28 mouse cellular contexts compared by ENCODE assay signal in the genomic region with DNA sequence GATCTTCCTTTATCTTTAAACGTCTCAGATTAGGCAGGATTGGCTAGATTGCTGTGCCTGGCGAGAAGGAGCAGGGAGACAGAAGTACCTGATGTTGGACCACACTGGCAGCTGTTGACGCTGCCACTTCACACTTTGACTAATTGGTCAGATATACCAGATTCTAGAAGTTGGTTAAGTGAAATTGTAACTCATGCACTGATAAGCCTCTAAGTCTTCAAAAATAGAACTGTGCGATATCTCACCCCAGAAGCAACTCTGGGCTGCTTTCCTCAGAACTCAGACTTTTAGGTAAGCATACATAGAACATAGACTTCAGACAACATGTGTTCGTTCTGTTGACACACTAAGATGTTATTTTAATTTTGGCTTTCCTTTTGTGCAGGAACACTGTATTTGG.
"Had no signal": no experiment of that assay in that cellular context is flagged by ENCODE, and none has a peak within 500 bp of the region (broad histone marks: within the 10 kb centered on the region; RNA-seq: fewer than 3 reads in every experiment).

No protein-coding gene starts in this region.

- DNase-seq: left cerebral cortex, postnatal 4 days; liver; liver, embryonic 13.5 days; liver, postnatal 0 days; lung, adult 18-20 months; lung, adult 2 months; lung, embryonic 14.5 days; lung, postnatal 10 days; lung, postnatal 14 days; lung, postnatal 36 days; lung, postnatal 4 days; midbrain, embryonic 14.5 days had no signal

- H3K27ac ChIP-seq: limb, embryonic 10.5 days; limb, embryonic 12.5 days; limb, embryonic 13.5 days; limb, embryonic 15.5 days; liver, embryonic 12.5 days; liver, embryonic 14.5 days; liver, embryonic 15.5 days; lung, embryonic 15.5 days; macrophage; midbrain, embryonic 10.5 days; midbrain, embryonic 12.5 days; midbrain, embryonic 13.5 days; midbrain, embryonic 15.5 days; neural tube, embryonic 12.5 days had no signal

- H3K4me3 ChIP-seq: limb, embryonic 10.5 days; limb, embryonic 12.5 days; limb, embryonic 13.5 days; limb, embryonic 15.5 days; liver, embryonic 12.5 days; liver, embryonic 13.5 days; liver, embryonic 15.5 days; lung, embryonic 15.5 days; megakaryocyte, embryonic 14.5 days; midbrain, embryonic 10.5 days; midbrain, embryonic 12.5 days; midbrain, embryonic 13.5 days; midbrain, embryonic 15.5 days; myocyte; neural tube, embryonic 12.5 days had no signal

- H3K27me3 ChIP-seq: limb, embryonic 12.5 days; limb, embryonic 13.5 days; limb, embryonic 15.5 days; liver, embryonic 12.5 days; liver, embryonic 13.5 days; liver, embryonic 15.5 days; lung, embryonic 15.5 days; megakaryocyte, embryonic 14.5 days; midbrain, embryonic 12.5 days; midbrain, embryonic 13.5 days; midbrain, embryonic 15.5 days; neural tube, embryonic 12.5 days had no signal

- H3K9me3 ChIP-seq: limb, embryonic 10.5 days; limb, embryonic 12.5 days; limb, embryonic 13.5 days; limb, embryonic 15.5 days; liver, embryonic 12.5 days; liver, embryonic 13.5 days; liver, embryonic 15.5 days; lung, embryonic 15.5 days; megakaryocyte, embryonic 14.5 days; midbrain, embryonic 10.5 days; midbrain, embryonic 12.5 days; midbrain, embryonic 13.5 days; midbrain, embryonic 15.5 days; neural tube, embryonic 12.5 days had no signal

- H3K9ac ChIP-seq: limb, embryonic 12.5 days; limb, embryonic 13.5 days; limb, embryonic 15.5 days; liver, embryonic 12.5 days; liver, embryonic 13.5 days; liver, embryonic 14.5 days; liver, embryonic 15.5 days; liver, postnatal 0 days; lung, embryonic 14.5 days; lung, embryonic 15.5 days; midbrain, embryonic 12.5 days; midbrain, embryonic 13.5 days; midbrain, embryonic 15.5 days; neural tube, embryonic 12.5 days had no signal

- H3K36me3 ChIP-seq: limb, embryonic 10.5 days; limb, embryonic 12.5 days; limb, embryonic 13.5 days; limb, embryonic 15.5 days; liver, embryonic 12.5 days; liver, embryonic 13.5 days; liver, embryonic 15.5 days; lung, embryonic 15.5 days; midbrain, embryonic 10.5 days; midbrain, embryonic 12.5 days; midbrain, embryonic 13.5 days; midbrain, embryonic 15.5 days; neural tube, embryonic 12.5 days had no signal
